Mouse (Mus musculus) ES-E14 (cell line): ENCODE measurements at regions not wholly inside any gene's neighbourhood (a gene's known extent, or its start where the extent isn't known, plus 50 kb on each side); places are given as distances from the start of the nearest gene placed in this dataset.

Experiments
- CHD2 ChIP-seq: IDR thresholded peaks from 2 replicates; pipeline ENCODE4 v1.6.1; 2014; ENCODE audit warnings: mild to moderate bottlenecking, low read depth, low read length, inconsistent platforms
- ZC3H11A ChIP-seq: IDR thresholded peaks from 2 replicates; pipeline ENCODE4 v1.6.1; 2012; ENCODE audit warnings: low read depth, mild to moderate bottlenecking, inconsistent platforms, low read length, borderline replicate concordance
- ZNF384 ChIP-seq: IDR thresholded peaks from 2 replicates; pipeline ENCODE4 v1.6.1; 2012; ENCODE audit warnings: low read depth, low read length, inconsistent platforms

- TF ChIP-seq ZNF384 (no peak), ZC3H11A (no peak), CHD2 (no peak)
Measured at GRCm38 (mm10) chr13:56350705-56351400, 54.5 kb upstream of the Cxcl14 start.
